8 mouse cellular contexts compared by ENCODE assay signal in genomic region chr15:98692171-98692715, GRCm38 (mm10). TPM values are rescaled to one million over a fixed set of nuclear protein-coding genes. Genes with fewer than 3 reads are reported as not detected.
A peak's percentile ranks its signal among the peaks of the same experiment; 100 is the strongest.
DNase-seq lines count a peak whose midpoint lies in the region; ATAC-seq lines count a peak whose summit lies in the region.

No protein-coding gene starts in this region.

- H3K4me1 ChIP-seq in heart, embryonic 13.5 days = peaks cover 37% of the 10 kb centered on the region
- H3K4me1 ChIP-seq in limb, embryonic 15.5 days = peaks cover 11% of the 10 kb centered on the region

- peak overlapping the region; percentile 43 for H3K4me2 ChIP-seq in heart, embryonic 13.5 days
- no peak overlapping the region for H3K4me2 ChIP-seq in limb, embryonic 15.5 days

- H3K9me3 ChIP-seq in heart, embryonic 13.5 days = no peaks in the 10 kb centered on the region
- H3K9me3 ChIP-seq in limb, embryonic 15.5 days = no peaks in the 10 kb centered on the region

- 8% methylated on average over 11 of the region's 11 CpGs for WGBS in heart, embryonic 13.5 days
- WGBS in limb, embryonic 15.5 days = 36% methylated on average over 11 of the region's 11 CpGs

- H3K27me3 ChIP-seq in heart, embryonic 13.5 days (replicated peaks) = no peaks in the 10 kb centered on the region
- H3K27me3 ChIP-seq in limb, embryonic 15.5 days = no peaks in the 10 kb centered on the region

- H3K36me3 ChIP-seq in heart, embryonic 13.5 days = no peaks in the 10 kb centered on the region
- H3K36me3 ChIP-seq in limb, embryonic 15.5 days = no peaks in the 10 kb centered on the region

- peak overlapping the region; percentile 87 for H3K27ac ChIP-seq in heart, embryonic 13.5 days (replicated peaks)
- 0 out of 2 replicates have a peak overlapping the region, but pooled peaks have one; percentile 40 for H3K27ac ChIP-seq in limb, embryonic 15.5 days

- no peak overlapping the region for H3K9ac ChIP-seq in heart, embryonic 13.5 days
- H3K9ac ChIP-seq in limb, embryonic 15.5 days = no peak overlapping the region

- peak; percentile 37 for DNase-seq in urinary bladder, postnatal 14 days (ENCODE audit: low spot score)
- no peak for DNase-seq in urinary bladder, adult 2 months (ENCODE audit: low spot score)
- DNase-seq in spleen, postnatal 4 days (ENCODE audit: low spot score in 2 of 2) = no peak
- DNase-seq in frontal cortex, postnatal 36 days (ENCODE audit: low spot score in 2 of 2) = no peak
- DNase-seq in frontal cortex, adult 2 months (ENCODE audit: extremely low spot score in 1 of 2, low spot score in 1 of 2) = no peak

- peak; percentile 40; the same call in 1 of the 2 replicates for ATAC-seq in heart, embryonic 13.5 days (ENCODE audit: extremely low read depth, insufficient number of reproducible peaks, low FRiP score, low TSS enrichment)
- ATAC-seq in limb, embryonic 15.5 days (ENCODE audit: insufficient number of reproducible peaks, low FRiP score, low TSS enrichment, low read depth) = no peak
- no peak for ATAC-seq in frontal cortex, adult (ENCODE audit: low TSS enrichment)

- no peak overlapping the region for H3K4me3 ChIP-seq in heart, embryonic 13.5 days
- no peak overlapping the region for H3K4me3 ChIP-seq in limb, embryonic 15.5 days

RNA-seq across cellular contexts. Expression of gene Rnd1, which starts 15.0 kb away (rescaled TPM):
- 2.1 and 3.0 TPM in 2 replicates for polyA plus RNA-seq in urinary bladder, adult 2 months (2012; rRNA removed)
- 1.3 TPM in 2 replicates for polyA plus RNA-seq in heart, embryonic 13.5 days (2015; fragmentation: Nextera tagmentation; extraction: Ambion mirVana)
- 0.71 and 0.95 TPM in 2 replicates for polyA plus RNA-seq in limb, embryonic 15.5 days (2015; fragmentation: Nextera tagmentation; extraction: Ambion mirVana)
- 25.4 and 25.5 TPM in 2 replicates for polyA plus RNA-seq in frontal cortex, adult 2 months (2012; rRNA removed)

RNA-seq across cellular contexts. Expression of gene Ccdc65, which starts 15.8 kb away (rescaled TPM):
- polyA plus RNA-seq in urinary bladder, adult 2 months (2012; rRNA removed) = 3.1 and 4.5 TPM in 2 replicates
- 0.32 and 0.39 TPM in 2 replicates for polyA plus RNA-seq in heart, embryonic 13.5 days (2015; fragmentation: Nextera tagmentation; extraction: Ambion mirVana)
- 0.65 and 0.74 TPM in 2 replicates for polyA plus RNA-seq in limb, embryonic 15.5 days (2015; fragmentation: Nextera tagmentation; extraction: Ambion mirVana)
- 6.4 and 7.7 TPM in 2 replicates for polyA plus RNA-seq in frontal cortex, adult 2 months (2012; rRNA removed)

RNA-seq across cellular contexts. Expression of gene Ddx23, which starts 29.5 kb away (rescaled TPM):
- polyA plus RNA-seq in urinary bladder, adult 2 months (2012; rRNA removed) = 34.0 and 45.1 TPM in 2 replicates
- 16.5 and 20.8 TPM in 2 replicates for polyA plus RNA-seq in heart, embryonic 13.5 days (2015; fragmentation: Nextera tagmentation; extraction: Ambion mirVana)
- polyA plus RNA-seq in limb, embryonic 15.5 days (2015; fragmentation: Nextera tagmentation; extraction: Ambion mirVana) = 18.5 and 24.7 TPM in 2 replicates
- 56.2 and 63.3 TPM in 2 replicates for polyA plus RNA-seq in frontal cortex, adult 2 months (2012; rRNA removed)

RNA-seq across cellular contexts. Expression of gene Fkbp11, which starts 35.8 kb away (rescaled TPM):
- 11.7 and 15.9 TPM in 2 replicates for polyA plus RNA-seq in urinary bladder, adult 2 months (2012; rRNA removed)
- polyA plus RNA-seq in heart, embryonic 13.5 days (2015; fragmentation: Nextera tagmentation; extraction: Ambion mirVana) = 19.8 and 24.5 TPM in 2 replicates
- polyA plus RNA-seq in limb, embryonic 15.5 days (2015; fragmentation: Nextera tagmentation; extraction: Ambion mirVana) = 90.0 and 101 TPM in 2 replicates
- 2.9 and 3.5 TPM in 2 replicates for polyA plus RNA-seq in frontal cortex, adult 2 months (2012; rRNA removed)
